Mouse (Mus musculus) ES-Bruce4 (cell line): ENCODE measurements at regions not wholly inside any gene's neighbourhood (a gene's known extent, or its start where the extent isn't known, plus 50 kb on each side); places are given as distances from the start of the nearest gene placed in this dataset.

ENCODE experiments used
- H3K27ac ChIP-seq: 2 replicates; pipeline ENCODE4 v1.5.1; 2012; ENCODE audit warnings: low read length, inconsistent platforms; ENCODE audit not compliant: insufficient read depth
- H3K27me3 ChIP-seq: 2 replicates; pipeline ENCODE4 v1.6.1; 2012; ENCODE audit warnings: mild to moderate bottlenecking, low read length, inconsistent platforms; ENCODE audit not compliant: control insufficient read depth, poor library complexity, insufficient read depth, severe bottlenecking
- H3K36me3 ChIP-seq: 2 replicates; pipeline ENCODE4 v1.6.1; 2012; ENCODE audit warnings: inconsistent platforms, mild to moderate bottlenecking, low read length, moderate library complexity; ENCODE audit not compliant: control insufficient read depth, poor library complexity, insufficient read depth, severe bottlenecking
- H3K4me1 ChIP-seq: one replicate; pipeline ENCODE4 v1.8.1; 2011; ENCODE audit warnings: low read length; ENCODE audit not compliant: control insufficient read depth, insufficient read depth
- H3K4me3 ChIP-seq: 2 replicates; pipeline ENCODE4 v1.5.1; 2011; ENCODE audit warnings: low read depth, mild to moderate bottlenecking, low read length
- H3K9ac ChIP-seq: 2 replicates; pipeline ENCODE4 v1.6.1; 2012; ENCODE audit warnings: low read depth, mild to moderate bottlenecking, inconsistent platforms; ENCODE audit not compliant: poor library complexity, severe bottlenecking
- H3K9me3 ChIP-seq: replicated peaks from 2 replicates; pipeline ENCODE4 v1.6.1; 2012; ENCODE audit warnings: mild to moderate bottlenecking, low read length, inconsistent platforms; ENCODE audit not compliant: control insufficient read depth, poor library complexity, insufficient read depth, severe bottlenecking
- CTCF ChIP-seq: IDR thresholded peaks from one replicate; pipeline ENCODE4 v1.8.1; 2011; ENCODE audit warnings: low read depth, low read length
- EP300 ChIP-seq: IDR thresholded peaks from 2 replicates; pipeline ENCODE4 v1.6.1; 2011; ENCODE audit warnings: low read depth, low read length; ENCODE audit not compliant: insufficient read depth
- POLR2A ChIP-seq: IDR thresholded peaks from one replicate; pipeline ENCODE4 v1.8.1; 2011; ENCODE audit warnings: low read length; ENCODE audit not compliant: insufficient read depth

DNA sequence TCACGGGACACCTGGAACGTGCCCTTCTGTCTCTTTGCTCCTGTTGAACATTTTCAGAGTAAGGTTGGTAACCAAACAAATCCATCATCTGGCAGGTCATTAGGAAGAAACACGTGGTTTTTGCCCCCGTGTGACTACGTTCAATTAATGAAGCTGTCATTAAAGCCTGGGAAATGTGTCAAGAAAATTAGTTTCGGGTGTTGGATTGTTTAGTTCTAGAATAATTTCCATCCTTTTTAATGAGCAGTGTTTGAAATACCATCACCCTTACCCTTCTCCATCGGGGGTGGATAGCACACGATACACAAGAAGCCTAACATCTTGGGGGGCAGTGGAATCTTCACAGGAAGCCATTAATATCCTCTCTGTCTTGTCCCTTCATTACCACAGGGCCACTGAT lies 107.7 kb downstream of the Far1 start:
- Histone ChIP-seq H3K27me3 (no peaks in the 10 kb centered on the region), H3K4me3 (no peak overlapping the region), H3K9me3 (no peaks in the 10 kb centered on the region), H3K27ac (no peak overlapping the region), H3K4me1 (no peaks in the 10 kb centered on the region), H3K36me3 (no peaks in the 10 kb centered on the region), H3K9ac (no peak overlapping the region)
- TF ChIP-seq POLR2A (no peak), EP300 (no peak)

DNA sequence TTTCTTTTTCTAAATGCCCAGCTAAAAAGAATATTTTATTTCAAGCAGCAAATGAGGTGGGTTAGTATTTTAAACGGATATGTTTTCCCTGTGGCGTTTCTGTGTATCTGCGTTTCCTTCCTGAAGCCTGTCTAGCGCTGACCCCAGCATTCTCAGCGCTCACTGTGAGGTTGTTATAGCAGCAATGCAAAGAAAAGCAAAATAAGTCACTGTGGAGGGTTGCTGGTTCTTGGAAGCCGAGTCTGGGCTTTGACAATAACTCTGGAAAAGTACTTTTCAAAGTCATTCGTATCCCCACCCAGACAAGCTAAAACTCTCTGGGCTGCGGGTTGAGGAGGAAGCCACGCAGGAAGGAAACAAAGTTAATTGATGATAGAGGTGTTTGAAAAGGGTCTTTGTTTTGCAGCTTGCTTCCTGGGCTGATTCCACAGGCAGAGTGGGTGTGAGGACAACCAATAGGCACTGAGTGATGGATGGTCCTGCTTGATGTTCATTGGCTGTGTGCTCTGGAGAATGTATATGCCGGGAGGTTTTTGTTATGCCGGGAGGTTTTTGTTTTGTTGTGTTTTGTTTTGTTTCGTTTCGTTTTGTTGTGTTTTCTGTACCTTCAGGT lies 108.4 kb downstream of the Far1 start:
- no peak for TF ChIP-seq POLR2A
- no peak for TF ChIP-seq CTCF
- no peak for TF ChIP-seq EP300
- no peak overlapping the region for H3K4me3 ChIP-seq

DNA sequence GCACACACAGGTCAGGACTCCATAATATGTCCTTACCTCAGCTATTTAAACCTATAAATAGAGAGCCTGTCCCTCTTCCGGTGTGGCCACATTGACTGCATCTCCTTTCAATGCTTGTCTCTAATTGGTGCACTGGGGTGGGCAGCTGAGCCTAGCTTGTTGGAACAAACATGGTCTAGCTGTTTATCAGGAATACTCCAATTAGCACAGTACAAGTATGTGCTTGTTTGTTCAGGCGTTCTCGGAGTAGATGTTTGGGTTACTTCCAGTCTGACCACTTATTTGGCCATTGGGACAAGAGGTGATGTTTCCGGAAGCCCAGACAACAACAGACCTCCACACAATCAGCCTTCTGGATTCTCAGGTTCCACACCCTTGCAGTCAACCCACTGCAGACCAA lies 109.7 kb downstream of the Far1 start:
- TF ChIP-seq EP300 (no peak), CTCF (no peak), POLR2A (no peak)
- H3K4me3 ChIP-seq = no peak overlapping the region
- H3K27ac ChIP-seq = no peak overlapping the region
- H3K36me3 ChIP-seq = no peaks in the 10 kb centered on the region
- H3K9me3 ChIP-seq = no peaks in the 10 kb centered on the region
- H3K9ac ChIP-seq = no peak overlapping the region
- no peaks in the 10 kb centered on the region for H3K4me1 ChIP-seq
- no peaks in the 10 kb centered on the region for H3K27me3 ChIP-seq

More for the DNA sequence above, 108.4 kb downstream of the Far1 start:
- no peaks in the 10 kb centered on the region for H3K9me3 ChIP-seq
- H3K27me3 ChIP-seq = no peaks in the 10 kb centered on the region
- H3K27ac ChIP-seq = no peak overlapping the region
- H3K9ac ChIP-seq = no peak overlapping the region
- no peaks in the 10 kb centered on the region for H3K4me1 ChIP-seq
- H3K36me3 ChIP-seq = no peaks in the 10 kb centered on the region

DNA sequence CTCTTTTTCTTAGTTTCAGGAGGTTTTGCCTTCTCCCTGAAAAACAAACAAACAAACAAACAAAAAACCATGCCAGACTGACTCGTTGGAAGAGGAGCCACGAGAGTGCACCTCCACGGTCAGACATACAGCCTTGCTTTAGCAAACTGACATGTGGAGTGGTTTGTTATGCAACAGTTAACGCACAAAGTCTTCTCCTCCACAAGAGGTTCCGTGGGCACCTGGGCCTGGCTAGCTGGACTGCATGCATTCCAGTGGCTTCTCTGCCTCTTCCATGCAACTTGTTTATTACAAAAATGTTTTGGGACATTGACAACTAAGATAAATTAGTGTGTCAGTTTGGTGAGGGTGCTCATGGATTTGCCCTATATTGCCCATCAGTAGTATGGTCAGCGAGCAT lies 110.3 kb downstream of the Far1 start:
- no peaks in the 10 kb centered on the region for H3K36me3 ChIP-seq
- H3K9ac ChIP-seq = no peak overlapping the region
- no peaks in the 10 kb centered on the region for H3K9me3 ChIP-seq
- H3K4me3 ChIP-seq = no peak overlapping the region
- TF ChIP-seq CTCF (no peak), POLR2A (no peak), EP300 (no peak)
- H3K27ac ChIP-seq = no peak overlapping the region
- no peaks in the 10 kb centered on the region for H3K27me3 ChIP-seq
- no peaks in the 10 kb centered on the region for H3K4me1 ChIP-seq

DNA sequence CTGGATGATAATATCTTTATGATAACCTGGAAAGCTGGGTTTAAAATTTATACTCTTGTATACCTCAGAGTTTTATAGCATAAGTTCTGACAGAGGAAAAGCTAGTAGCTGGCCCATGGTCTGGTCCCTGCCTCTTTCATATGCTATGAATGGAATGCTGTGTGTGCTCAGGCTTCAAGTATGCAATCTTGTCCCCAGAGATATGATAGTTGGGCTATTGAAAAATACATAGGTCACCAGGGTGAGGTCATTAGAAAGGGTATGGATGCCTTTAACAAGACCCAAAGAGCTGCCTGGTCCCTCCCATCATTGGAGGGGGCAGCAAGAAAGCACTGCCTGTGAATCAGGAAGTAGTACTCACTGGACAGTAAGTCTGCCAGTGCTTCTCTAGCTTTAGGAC lies 113.1 kb downstream of the Far1 start:
- H3K36me3 ChIP-seq = no peaks in the 10 kb centered on the region
- no peaks in the 10 kb centered on the region for H3K4me1 ChIP-seq
- TF ChIP-seq EP300 = no peak
- TF ChIP-seq CTCF = no peak
- no peak for TF ChIP-seq POLR2A
- no peaks in the 10 kb centered on the region for H3K9me3 ChIP-seq
- H3K27me3 ChIP-seq = no peaks in the 10 kb centered on the region
- H3K9ac ChIP-seq = no peak overlapping the region
- no peak overlapping the region for H3K27ac ChIP-seq
- no peak overlapping the region for H3K4me3 ChIP-seq

DNA sequence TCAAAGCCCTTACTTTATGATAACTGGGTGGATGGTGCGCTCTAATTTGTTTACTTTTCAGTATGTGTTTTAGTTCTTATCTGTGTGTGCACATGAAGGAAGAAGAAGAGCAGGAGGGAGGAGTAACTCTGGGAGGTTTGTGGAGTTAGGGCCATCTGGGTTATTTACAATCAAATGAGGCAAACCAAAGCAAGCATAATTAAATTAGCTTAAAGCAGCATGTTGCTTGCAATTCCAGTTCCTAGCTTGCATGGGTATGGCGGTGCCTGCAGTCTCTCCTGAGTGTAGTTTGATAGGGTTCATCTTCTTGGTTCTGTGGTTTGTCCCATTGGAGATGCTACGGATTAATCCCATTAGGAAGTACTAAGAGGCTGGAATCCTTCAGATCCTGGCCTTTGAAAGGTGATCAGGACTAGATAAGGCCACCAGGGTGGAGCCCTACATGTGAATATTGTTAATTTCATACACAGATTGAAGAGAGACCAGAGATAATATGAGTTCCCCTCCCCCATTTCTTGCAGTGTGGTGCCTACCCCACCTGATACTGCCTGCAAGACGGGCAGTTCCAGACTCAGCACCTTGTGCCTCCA lies 123.5 kb downstream of the Far1 start:
- no peak for TF ChIP-seq POLR2A
- no peak for TF ChIP-seq EP300
- TF ChIP-seq CTCF = no peak
- Histone ChIP-seq H3K27me3 (no peaks in the 10 kb centered on the region), H3K4me3 (no peak overlapping the region)

More for the DNA sequence above, 123.5 kb downstream of the Far1 start:
- Histone ChIP-seq H3K4me1 (no peaks in the 10 kb centered on the region), H3K36me3 (no peaks in the 10 kb centered on the region), H3K9ac (no peak overlapping the region), H3K27ac (no peak overlapping the region), H3K9me3 (no peaks in the 10 kb centered on the region)
